Mouse (Mus musculus) cerebellum, adult 2 months (tissue): ENCODE measurements at regions not wholly inside any gene's neighbourhood (a gene's known extent, or its start where the extent isn't known, plus 50 kb on each side); places are given as distances from the start of the nearest gene placed in this dataset.

ENCODE experiments used
- CTCF ChIP-seq: fragments of 200-500 bp; IDR thresholded peaks from 2 replicates; pipeline ENCODE4 v1.5.1; 2011; ENCODE audit warnings: low read depth, mild to moderate bottlenecking, control low read depth, low read length, moderate library complexity, borderline replicate concordance; ENCODE audit not compliant: insufficient read depth
- POLR2A ChIP-seq: fragments of 200-500 bp; IDR thresholded peaks from 2 replicates; pipeline ENCODE4 v1.6.1; 2011; ENCODE audit warnings: low read length, control low read depth, borderline replicate concordance; ENCODE audit not compliant: insufficient read depth

- no peak for TF ChIP-seq CTCF
- no peak for TF ChIP-seq POLR2A
These were observed 227.1 kb downstream of the Pth2r start for GRCm38 (mm10) chr1:65509003-65509402.
